Mouse (Mus musculus): ENCODE data around the gene St3gal5.
"Not testable (repeated sequence)": the region's sequence is repeated elsewhere in the genome, so short reads cannot be mapped to it uniquely, and the experiment has no call there.

The St3gal5 gene

GRCm38 (mm10) chr6:72097181-72097995 is at the start of gene St3gal5:
Gene St3gal5 (plus strand): TSS chr6:72097592.
- DNase-seq (ENCODE audit: inconsistent ontology term): peak; percentile 97

GRCm38 (mm10) chr6:72048643-72049042 is 48.7 kb upstream of the St3gal5 start:
- no peak for DNase-seq (ENCODE audit: inconsistent ontology term)

GRCm38 (mm10) chr6:72049941-72050340 is 47.5 kb upstream of the St3gal5 start:
- DNase-seq (ENCODE audit: inconsistent ontology term): no peak

DNA sequence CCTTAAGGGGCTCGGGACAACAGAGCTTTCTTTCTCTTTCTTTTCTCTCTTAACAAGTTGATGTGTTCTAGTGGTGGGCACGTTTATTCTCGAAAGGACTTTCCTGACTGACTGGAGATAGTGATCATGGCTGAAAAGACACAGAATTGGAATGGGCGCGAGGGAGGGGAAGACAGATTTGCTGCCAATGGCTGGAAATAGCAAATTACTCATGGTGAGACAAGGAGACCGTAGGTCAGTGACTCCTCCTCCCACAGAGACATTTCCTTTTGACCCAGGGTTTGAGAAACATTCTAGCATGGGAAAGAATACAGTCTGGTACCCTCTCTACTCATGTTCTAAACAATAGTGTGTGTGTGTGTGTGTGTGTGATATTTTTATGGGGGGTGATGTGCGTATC is 46.6 kb upstream of the St3gal5 start:
- peak; percentile 24 for DNase-seq (ENCODE audit: inconsistent ontology term)

DNA sequence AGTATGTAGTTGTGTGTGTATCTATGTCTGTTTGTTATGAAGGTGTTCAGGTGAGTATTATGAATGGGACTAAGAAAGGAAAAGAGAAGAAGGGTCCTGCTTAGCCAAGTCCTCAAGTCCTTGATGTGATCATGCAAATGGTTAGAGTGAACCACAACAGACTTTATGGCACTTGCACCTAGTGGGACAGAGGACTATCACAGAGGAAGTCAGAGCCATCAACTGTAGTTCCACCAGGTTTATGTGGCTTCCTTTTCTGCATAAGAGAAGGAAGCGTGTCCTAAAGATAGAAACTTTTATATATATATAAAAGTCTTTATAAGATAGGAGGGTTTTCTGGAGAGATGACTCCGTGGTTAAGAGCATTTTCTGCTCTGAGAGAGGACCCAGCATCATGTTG is 46.1 kb upstream of the St3gal5 start:
- DNase-seq (ENCODE audit: inconsistent ontology term): no peak

GRCm38 (mm10) chr6:72051757-72052156 is 45.6 kb upstream of the St3gal5 start:
- DNase-seq (ENCODE audit: inconsistent ontology term): no peak

- DNase-seq (ENCODE audit: inconsistent ontology term): peak; percentile 80
Observed at GRCm38 (mm10) chr6:72056548-72056947, 40.8 kb upstream of the St3gal5 start.

DNA sequence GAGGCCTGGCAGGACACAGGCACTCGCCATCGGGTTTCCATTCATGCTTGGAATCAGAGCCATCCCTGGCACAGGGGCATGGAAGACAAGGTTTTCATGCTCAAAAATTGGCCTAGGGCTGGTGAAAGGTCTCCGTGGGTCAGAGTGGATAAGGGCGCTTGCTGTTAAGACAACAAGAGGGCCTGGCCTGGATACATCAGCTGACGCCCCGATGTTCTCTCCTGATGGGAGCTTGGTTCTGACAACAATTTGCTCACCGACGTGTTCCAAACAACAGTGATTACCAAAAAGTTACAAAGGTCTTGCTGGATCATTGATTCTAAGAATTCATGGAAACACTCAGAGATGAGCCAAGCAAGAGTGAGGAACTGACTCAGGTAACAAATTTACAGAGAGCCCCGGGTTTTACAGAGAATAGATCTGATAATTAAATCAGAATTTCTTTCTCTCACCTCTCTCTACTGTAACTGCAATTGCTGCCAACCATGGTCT is 38.9 kb upstream of the St3gal5 start:
- DNase-seq (ENCODE audit: inconsistent ontology term): no peak

DNA sequence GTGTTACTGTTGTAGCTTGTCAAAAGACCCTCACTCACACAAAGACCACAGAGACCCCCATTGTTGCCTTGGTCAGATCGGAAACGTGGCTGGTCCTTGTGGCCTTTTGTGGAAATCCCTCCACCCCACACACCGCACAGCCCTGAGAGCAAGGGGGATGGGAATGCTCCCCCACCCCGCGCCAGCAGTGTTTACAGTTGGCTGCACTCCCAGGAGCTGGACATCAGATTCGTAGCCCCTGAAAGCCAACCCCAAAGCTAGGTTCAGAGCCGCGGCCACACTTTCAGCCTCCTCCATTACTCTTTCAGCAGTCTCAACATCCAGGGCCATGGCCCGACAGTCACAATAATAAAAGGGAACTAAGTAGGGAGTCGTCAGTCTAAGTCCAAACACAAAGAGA is 36.7 kb upstream of the St3gal5 start:
- DNase-seq (ENCODE audit: inconsistent ontology term): not testable (repeated sequence)

DNA sequence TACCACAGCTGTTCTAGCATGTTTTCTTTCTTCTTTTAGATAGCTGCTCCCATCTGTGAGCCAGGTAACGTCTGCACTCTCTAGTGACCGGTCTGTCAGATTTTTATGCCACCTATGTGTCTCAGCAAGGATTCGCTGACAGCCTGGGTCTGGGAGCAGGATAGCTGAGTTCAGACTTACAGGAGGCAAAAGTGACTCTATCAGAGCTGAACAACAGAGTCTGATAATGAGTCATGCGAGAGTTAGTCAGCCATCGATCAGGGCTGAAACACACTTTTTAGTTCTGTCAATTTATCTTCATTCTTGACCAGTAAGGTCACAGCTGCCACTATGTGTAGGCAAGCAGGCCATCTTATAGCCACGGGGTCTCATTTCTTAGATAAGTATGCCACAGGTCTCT is 33.7 kb upstream of the St3gal5 start:
- no peak for DNase-seq (ENCODE audit: inconsistent ontology term)

GRCm38 (mm10) chr6:72065988-72066387 is 31.4 kb upstream of the St3gal5 start:
- no peak for DNase-seq (ENCODE audit: inconsistent ontology term)

DNA sequence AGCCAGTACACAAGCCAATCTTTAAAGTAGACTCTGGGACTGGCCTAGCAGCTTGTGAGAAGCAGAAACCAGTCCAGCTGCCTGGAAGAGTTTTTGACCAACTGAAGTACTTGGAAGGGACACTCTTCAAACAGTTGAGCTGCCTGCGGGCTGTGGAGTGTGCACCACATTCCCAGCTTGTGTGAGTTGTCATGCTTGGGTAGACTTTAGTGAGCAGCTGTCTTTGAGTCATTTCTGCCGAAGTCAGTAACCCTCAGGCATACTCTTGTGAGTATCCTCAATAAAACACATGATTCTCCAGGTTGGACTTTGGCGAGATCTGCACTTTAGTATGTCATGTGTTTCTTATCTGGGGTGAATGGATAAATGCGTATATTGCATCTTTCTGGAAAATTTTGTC is 29.0 kb upstream of the St3gal5 start:
- no peak for DNase-seq (ENCODE audit: inconsistent ontology term)

GRCm38 (mm10) chr6:72071281-72071870 is 26.0 kb upstream of the St3gal5 start:
- DNase-seq (ENCODE audit: inconsistent ontology term): no peak

DNA sequence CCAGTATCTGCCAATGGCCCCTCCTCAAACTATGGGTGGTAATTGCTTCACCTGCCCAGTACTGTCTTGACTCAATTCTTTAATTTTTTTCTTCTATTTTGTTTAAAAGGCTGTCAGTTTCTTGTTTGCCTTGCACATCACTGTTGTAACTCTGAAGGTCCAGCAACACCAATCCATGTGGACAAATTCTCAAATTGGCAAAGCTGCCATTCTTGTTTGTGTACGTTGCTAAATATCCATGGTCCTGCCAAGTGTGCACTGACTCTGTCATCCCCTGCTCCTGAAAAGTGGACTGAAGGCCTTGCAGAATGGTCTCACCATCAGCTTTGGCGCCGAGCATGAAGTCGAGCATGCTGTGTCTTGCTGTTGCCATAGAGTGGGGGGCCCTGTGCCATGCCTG is 23.6 kb upstream of the St3gal5 start:
- DNase-seq (ENCODE audit: inconsistent ontology term): no peak

DNA sequence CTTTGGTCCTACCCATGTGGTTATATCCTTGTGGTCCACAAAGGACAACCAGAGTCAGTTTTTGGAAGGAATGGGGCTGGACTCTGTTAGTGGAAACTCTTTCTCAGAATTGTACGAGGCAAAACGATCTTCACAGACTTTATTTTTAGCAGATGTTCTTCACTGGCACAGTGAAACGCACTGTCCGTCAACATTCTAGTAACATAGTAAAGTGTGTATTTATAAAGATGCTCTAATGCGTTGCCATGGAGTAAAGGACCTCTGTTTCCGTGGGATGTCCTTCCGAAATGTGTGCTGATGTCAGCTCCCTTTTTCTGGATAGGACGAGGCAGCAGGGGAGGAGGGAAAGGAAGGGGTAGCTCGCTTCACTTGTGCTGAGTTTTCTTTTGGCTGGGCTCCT is 20.9 kb upstream of the St3gal5 start:
- no peak for DNase-seq (ENCODE audit: inconsistent ontology term)

DNA sequence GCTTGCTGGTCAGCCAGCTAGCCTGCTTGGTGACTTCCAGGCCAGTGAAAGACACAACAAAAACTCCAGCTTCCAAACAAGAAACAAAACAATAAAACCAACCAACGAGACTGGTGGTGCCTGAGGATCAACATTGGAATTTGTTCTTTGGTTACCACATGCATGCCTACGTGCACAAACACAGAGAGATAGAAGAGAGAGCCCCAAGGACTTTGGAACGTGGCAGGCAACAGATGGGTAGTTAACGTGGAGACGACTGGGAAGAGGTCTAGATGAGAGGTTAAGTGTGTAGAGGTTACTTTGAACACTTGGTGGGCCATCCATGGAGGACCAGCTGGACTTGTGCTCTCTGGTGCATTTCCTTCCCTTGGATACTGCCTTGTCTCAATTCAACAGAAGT is 19.2 kb upstream of the St3gal5 start:
- DNase-seq (ENCODE audit: inconsistent ontology term): no peak

GRCm38 (mm10) chr6:72081318-72082024 is 15.9 kb upstream of the St3gal5 start:
- no peak for DNase-seq (ENCODE audit: inconsistent ontology term)

- DNase-seq (ENCODE audit: inconsistent ontology term): no peak
Observed at GRCm38 (mm10) chr6:72087402-72087801, 10.0 kb upstream of the St3gal5 start.

GRCm38 (mm10) chr6:72089865-72090264 is 7.5 kb upstream of the St3gal5 start:
- peak; percentile 32 for DNase-seq (ENCODE audit: inconsistent ontology term)

DNA sequence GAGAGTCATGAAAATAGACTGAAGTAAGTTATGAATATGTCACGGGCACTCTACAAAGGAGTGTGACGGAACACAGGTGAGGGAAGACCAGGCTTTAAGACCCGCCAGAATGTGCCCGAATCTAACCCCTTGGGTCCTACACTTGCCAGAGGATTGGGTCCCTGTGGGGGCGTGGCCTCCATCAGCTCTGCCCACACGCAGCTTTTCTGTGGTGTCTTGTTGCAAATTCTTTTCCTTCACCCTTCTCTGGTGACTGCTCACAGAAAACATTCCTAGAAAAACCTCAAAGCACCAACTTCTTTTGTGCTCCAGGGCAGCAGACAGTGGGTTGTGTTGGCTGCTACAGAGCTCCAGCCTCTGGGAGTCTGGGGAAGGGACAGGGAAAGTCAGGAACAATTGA is 6.4 kb upstream of the St3gal5 start:
- DNase-seq (ENCODE audit: inconsistent ontology term): peak; percentile 90

DNA sequence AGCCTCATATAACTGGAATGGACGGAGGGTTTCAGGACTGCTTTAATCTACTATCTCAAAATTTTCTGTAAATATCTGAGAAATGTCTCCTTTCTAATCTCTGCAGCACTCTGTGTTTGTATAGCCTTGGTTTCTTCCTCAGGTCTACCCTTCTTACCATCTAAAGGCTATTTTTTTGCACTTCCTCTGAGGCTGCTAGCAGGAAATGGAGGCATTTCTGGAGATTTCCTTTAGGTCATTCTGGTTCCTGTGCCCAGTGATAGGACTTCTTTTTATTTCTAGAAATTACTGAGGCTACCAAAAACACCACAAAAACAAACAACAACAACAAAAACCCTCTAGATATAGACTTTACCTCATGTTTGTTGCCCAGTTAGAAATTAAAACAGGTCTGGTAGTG is 4.3 kb upstream of the St3gal5 start:
- DNase-seq (ENCODE audit: inconsistent ontology term): no peak

- DNase-seq (ENCODE audit: inconsistent ontology term): peak; percentile 36
Observed at GRCm38 (mm10) chr6:72096217-72096616, 1.2 kb upstream of the St3gal5 start.

GRCm38 (mm10) chr6:72096669-72097068 is 723 bp upstream of the St3gal5 start:
- no peak for DNase-seq (ENCODE audit: inconsistent ontology term)
